8 mouse cellular contexts compared by ENCODE assay signal in the genomic region with DNA sequence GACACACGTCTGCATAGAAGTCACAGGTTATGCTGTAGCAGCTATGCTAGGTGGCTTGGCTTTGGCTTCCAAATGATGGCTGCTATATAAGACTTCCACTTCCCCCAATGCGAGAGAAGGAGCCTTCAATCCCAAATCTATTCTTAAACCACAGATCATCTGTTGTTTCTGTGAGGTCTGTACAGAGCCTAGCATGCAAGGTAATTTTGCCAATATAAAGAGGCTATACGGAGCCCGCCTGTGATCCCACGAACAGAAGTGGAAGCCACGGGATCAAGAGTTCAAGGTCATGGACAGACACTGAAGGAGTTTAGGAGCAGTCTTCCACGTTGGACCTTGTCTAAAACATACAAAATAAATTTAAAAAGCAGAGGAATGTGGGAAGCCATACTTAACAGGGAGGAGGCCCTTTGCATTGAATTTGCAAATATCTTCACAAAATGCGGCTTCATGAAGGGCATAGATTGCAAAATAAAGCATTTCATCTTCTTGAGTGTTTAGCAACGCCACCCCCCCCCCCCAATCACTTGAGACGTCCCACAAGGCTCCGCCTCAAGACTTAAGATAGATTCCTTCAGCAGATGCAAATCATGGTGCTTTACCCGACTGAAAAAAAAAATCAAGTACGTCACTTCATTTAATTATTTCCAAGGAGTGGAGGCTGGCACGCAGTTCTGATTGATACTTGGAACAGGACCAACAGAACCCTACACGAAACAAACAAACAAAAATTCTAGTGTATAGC. TPM values are rescaled to one million over a fixed set of nuclear protein-coding genes. Genes with fewer than 3 reads are reported as not detected.
DNase-seq lines count a peak whose midpoint lies in the region; ATAC-seq and TF ChIP-seq lines count a peak whose summit lies in the region.

No protein-coding gene starts in this region.

- no peak for DNase-seq in gastrocnemius, adult 2 months
- no peak for DNase-seq in gastrocnemius, postnatal 25 days
- peak; percentile 6 to 7 for DNase-seq in B cell, adult 2 months
- DNase-seq in liver, embryonic 14.5 days (ENCODE audit: low read depth in 3 of 3, low spot score in 3 of 3) = no peak
- no peak for DNase-seq in cerebellum, adult 11 months
- DNase-seq in right cerebral cortex, postnatal 14 days = no peak
- DNase-seq in frontal cortex, postnatal 10 days (ENCODE audit: low spot score in 2 of 2) = no peak

- 0 out of 2 replicates have a peak, but pooled peaks cover 3% of the 10 kb centered on the region for H3K9me3 ChIP-seq in forebrain, embryonic 12.5 days
- H3K9me3 ChIP-seq in liver, embryonic 14.5 days (ENCODE audit: control insufficient read depth, low read length) = peaks cover 3% of the 10 kb centered on the region

- H3K27ac ChIP-seq in gastrocnemius, adult 2 months = peak overlapping the region; percentile 93
- H3K27ac ChIP-seq in forebrain, embryonic 12.5 days = peak overlapping the region; percentile 100
- H3K27ac ChIP-seq in liver, embryonic 14.5 days = no peak overlapping the region

- peaks cover 31% of the 10 kb centered on the region for H3K4me1 ChIP-seq in forebrain, embryonic 12.5 days
- peaks cover 8 to 10% of the 10 kb centered on the region in 2 experiments for H3K4me1 ChIP-seq in liver, embryonic 14.5 days (replicated peaks; ENCODE audit: control insufficient read depth in 2 of 2, insufficient read depth in 2 of 2, low read length in 1 of 2)

- intact Hi-C loops in gastrocnemius, adult 2 months (cut with DNase I) = loop anchor here (5.0 kb wide), 1 partner anchor 109 kb away; a partner anchor contains a TSS

- H3K9ac ChIP-seq in forebrain, embryonic 12.5 days = peak overlapping the region; percentile 77
- peak overlapping the region; percentile 57 for H3K9ac ChIP-seq in liver, embryonic 14.5 days (replicated peaks)

- H3K36me3 ChIP-seq in forebrain, embryonic 12.5 days (replicated peaks) = no peaks in the 10 kb centered on the region; the same call in 1 of the 2 replicates
- H3K36me3 ChIP-seq in liver, embryonic 14.5 days (replicated peaks; ENCODE audit: control insufficient read depth, insufficient read depth, low read depth) = peaks cover 8% of the 10 kb centered on the region

- WGBS in forebrain, embryonic 12.5 days = 30% methylated on average over 15 of the region's 15 CpGs
- WGBS in liver, embryonic 14.5 days (ENCODE audit: insufficient replicate concordance) = 45% methylated on average over 15 of the region's 15 CpGs

- H3K4me2 ChIP-seq in forebrain, embryonic 12.5 days = peak overlapping the region; percentile 63
- peak overlapping the region; percentile 97 for H3K4me2 ChIP-seq in liver, embryonic 14.5 days (ENCODE audit: low read depth)

- no peak for TF ChIP-seq EP300 in liver, embryonic 14.5 days (IDR thresholded peaks at IDR 0.05; ENCODE audit: low read depth)

- no peak for TF ChIP-seq CTCF in gastrocnemius, adult 2 months (IDR thresholded peaks at IDR 0.05)
- no peak for TF ChIP-seq CTCF in liver, embryonic 14.5 days (IDR thresholded peaks at IDR 0.05; ENCODE audit: low read depth)

- 0 out of 2 replicates have a peak, but pooled peaks have one; percentile 3 for ATAC-seq in forebrain, embryonic 12.5 days (ENCODE audit: low FRiP score)
- no peak for ATAC-seq in liver, embryonic 14.5 days (ENCODE audit: insufficient read depth)

- no peaks in the 10 kb centered on the region for H3K27me3 ChIP-seq in forebrain, embryonic 12.5 days
- H3K27me3 ChIP-seq in liver, embryonic 14.5 days (ENCODE audit: control insufficient read depth, insufficient read depth, low read length) = no peaks in the 10 kb centered on the region; the same call in 1 of the 2 replicates

- H3K4me3 ChIP-seq in gastrocnemius, adult 2 months = peak overlapping the region; percentile 89
- peak overlapping the region; percentile 97 for H3K4me3 ChIP-seq in forebrain, embryonic 12.5 days (replicated peaks)
- H3K4me3 ChIP-seq in liver, embryonic 14.5 days (ENCODE audit: insufficient read depth in 1 of 2, low read depth in 2 of 2, low read length in 2 of 2) = peak overlapping the region; percentile 71 to 80

RNA-seq across cellular contexts. Expression of a gene that starts 1.2 kb away (rescaled TPM):
- 100 to 1,000 TPM; 387 to 963 TPM for total RNA-seq in gastrocnemius, adult 2 months (2021)
- 100 to 1,000 TPM; 101 to 561 TPM for total RNA-seq in gastrocnemius, postnatal 25 days (2021)
- 57.9 and 61.2 TPM in 2 replicates for polyA plus RNA-seq in forebrain, embryonic 12.5 days (2016; fragmentation: Nextera tagmentation; extraction: Ambion mirVana)
- polyA plus RNA-seq in liver, embryonic 14.5 days (2012; rRNA removed) = 18.9 and 25.9 TPM in 2 replicates
- polyA plus RNA-seq in liver, embryonic 14.5 days (2014; fragmentation: Nextera tagmentation; extraction: Ambion mirVana) = 12.8 and 13.1 TPM in 2 replicates

Comparison
In these comparisons a context has a peak if more than half of its experiments do, and no peak if none do; other contexts are left out.
1. DNase-seq: peak in B cell, adult 2 months (2 of 2); none in gastrocnemius, adult 2 months (single experiment), gastrocnemius, postnatal 25 days (single experiment), liver, embryonic 14.5 days (0 of 3), cerebellum, adult 11 months (single experiment), right cerebral cortex, postnatal 14 days (single experiment) and frontal cortex, postnatal 10 days (0 of 2).
2. Peak in every context shown above with its lines, with median percentiles within 50 percentile points of each other: H3K4me3 ChIP-seq.